Mouse (Mus musculus): ENCODE data around the gene Acoxl.
A peak's percentile ranks its signal among the peaks of the same experiment; 100 is the strongest.

The Acoxl gene

GRCm38 (mm10) chr2:128170614-128171013 lies 331.9 kb downstream of the Acoxl start:
- no peak for DNase-seq (ENCODE audit: extremely low read depth, low read depth, low spot score)

- peak; percentile 87 for DNase-seq (ENCODE audit: extremely low read depth, low read depth, low spot score)
Observed at GRCm38 (mm10) chr2:128172266-128172665, 333.6 kb downstream of the Acoxl start.
